Mouse (Mus musculus) ES-E14 (cell line): ENCODE measurements around the gene Drc7. TPM values are rescaled to one million over a fixed set of nuclear protein-coding genes. Genes with fewer than 3 reads are reported as not detected.

Experiments used
- DNase-seq: peaks from one replicate; pipeline ENCODE4 v3.0.0-alpha.2; 2013; ENCODE audit warnings: low read depth, low spot score
- H3K27ac ChIP-seq: 2 replicates; pipeline ENCODE4 v1.5.1; 2012; ENCODE audit warnings: low read depth, mild to moderate bottlenecking, low read length, moderate library complexity, mixed read lengths; ENCODE audit not compliant: poor library complexity, insufficient read depth, severe bottlenecking
- H3K36me3 ChIP-seq: 2 replicates; pipeline ENCODE4 v1.6.1; 2012; ENCODE audit warnings: mild to moderate bottlenecking, low read length, moderate library complexity, mixed read lengths; ENCODE audit not compliant: control insufficient read depth, poor library complexity, insufficient read depth, severe bottlenecking
- H3K4me1 ChIP-seq, 2 experiments: fragments of 150-350 bp in 1 of 2; sonication (generic) in 1 of 2; 2 replicates each; pipeline ENCODE4 v1.6.1; 2012; ENCODE audit warnings: low read length in 2 of 2, mild to moderate bottlenecking in 1 of 2, mixed read lengths in 1 of 2; ENCODE audit not compliant: control insufficient read depth in 2 of 2, insufficient read depth in 2 of 2, poor library complexity in 1 of 2
- H3K4me3 ChIP-seq, 2 experiments: fragments of 150-350 bp in 1 of 2; sonication (generic) in 1 of 2; 2 replicates each; pipeline ENCODE4 v1.5.1; 2012; ENCODE audit warnings: low read length in 2 of 2, low read depth in 1 of 2, mild to moderate bottlenecking in 1 of 2, mixed read lengths in 1 of 2; ENCODE audit not compliant: insufficient read depth in 1 of 2, poor library complexity in 1 of 2, severe bottlenecking in 1 of 2
- H3K9ac ChIP-seq: 2 replicates; pipeline ENCODE4 v1.6.1; 2012; ENCODE audit warnings: low read depth, mild to moderate bottlenecking, low read length, mixed read lengths; ENCODE audit not compliant: poor library complexity, insufficient read depth, severe bottlenecking
- H3K9me3 ChIP-seq: fragments of 150-350 bp; sonication (generic); 2 replicates; pipeline ENCODE4 v1.6.1; 2012; ENCODE audit warnings: low read depth, mild to moderate bottlenecking, low read length; ENCODE audit not compliant: control insufficient read depth, insufficient read depth
- CHD2 ChIP-seq: IDR thresholded peaks from 2 replicates; pipeline ENCODE4 v1.6.1; 2014; ENCODE audit warnings: mild to moderate bottlenecking, low read depth, low read length, inconsistent platforms
- HCFC1 ChIP-seq: IDR thresholded peaks from 2 replicates; pipeline ENCODE4 v1.6.1; 2012; ENCODE audit warnings: low read length, inconsistent platforms, borderline replicate concordance; ENCODE audit not compliant: insufficient read depth
- MAFK ChIP-seq: IDR thresholded peaks from 2 replicates; pipeline ENCODE4 v1.6.1; 2014; ENCODE audit warnings: mild to moderate bottlenecking, low read depth, low read length, inconsistent platforms; ENCODE audit not compliant: insufficient read depth
- ZC3H11A ChIP-seq: IDR thresholded peaks from 2 replicates; pipeline ENCODE4 v1.6.1; 2012; ENCODE audit warnings: low read depth, mild to moderate bottlenecking, inconsistent platforms, low read length, borderline replicate concordance
- ZNF384 ChIP-seq: IDR thresholded peaks from 2 replicates; pipeline ENCODE4 v1.6.1; 2012; ENCODE audit warnings: low read depth, low read length, inconsistent platforms
- in situ Hi-C, 2 experiments: fragments of 600-800 bp; cut with MboI; formaldehyde crosslinking; loops; one replicate each; pipeline ENCODE4 v1.15.1; 2025; ENCODE audit warnings: low sequenced_read_pairs in 2 of 2, inconsistent platforms in 1 of 2; ENCODE audit not compliant: unreplicated experiment in 2 of 2
- total RNA-seq: library from RNA; depleted of rRNA; stranded (reverse); fragments of 300-350 nt; gene quantifications from 2 replicates; pipeline ENCODE4 v1.2.3, GENCODE M21; 2012

Gene Drc7
- total RNA-seq, 1 experiment: 0.94 TPM

DNA sequence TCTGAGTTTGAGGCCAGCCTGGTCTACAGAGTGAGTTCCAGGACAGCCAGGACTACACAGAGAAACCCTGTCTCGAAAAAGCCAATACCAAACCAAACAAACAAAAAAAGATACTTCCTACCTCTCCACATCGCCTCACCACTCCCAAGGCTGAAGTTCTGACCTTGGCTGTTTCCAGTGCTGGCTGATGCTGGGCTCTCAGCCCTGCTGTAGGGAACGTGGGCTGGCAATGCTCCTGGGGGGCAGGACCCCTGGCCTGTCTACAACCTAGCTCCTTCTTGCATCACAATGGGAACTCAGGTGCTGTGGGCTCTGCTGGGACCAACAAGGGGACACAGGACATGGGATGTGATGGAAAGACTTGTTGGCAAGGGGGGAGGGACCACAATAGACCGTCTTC, 58.2 kb downstream of the Drc7 start:
- Histone ChIP-seq H3K27ac (no peak overlapping the region), H3K4me3 (no peak overlapping the region), H3K9me3 (no peaks in the 10 kb centered on the region), H3K4me1 (no peaks in the 10 kb centered on the region), H3K9ac (no peak overlapping the region), H3K36me3 (peaks cover 7% of the 10 kb centered on the region; the same call in 1 of the 2 replicates)
- DNase-seq: no peak
- in situ Hi-C loops: loop anchor here in 1 of 2 experiments (25.0 kb wide), 1 partner anchor 99 kb away; the partner anchor contains the start of gene Kifc3
- TF ChIP-seq MAFK: no peak
- no peak for TF ChIP-seq ZC3H11A
- TF ChIP-seq CHD2: no peak
- no peak for TF ChIP-seq ZNF384
- TF ChIP-seq HCFC1: no peak

DNA sequence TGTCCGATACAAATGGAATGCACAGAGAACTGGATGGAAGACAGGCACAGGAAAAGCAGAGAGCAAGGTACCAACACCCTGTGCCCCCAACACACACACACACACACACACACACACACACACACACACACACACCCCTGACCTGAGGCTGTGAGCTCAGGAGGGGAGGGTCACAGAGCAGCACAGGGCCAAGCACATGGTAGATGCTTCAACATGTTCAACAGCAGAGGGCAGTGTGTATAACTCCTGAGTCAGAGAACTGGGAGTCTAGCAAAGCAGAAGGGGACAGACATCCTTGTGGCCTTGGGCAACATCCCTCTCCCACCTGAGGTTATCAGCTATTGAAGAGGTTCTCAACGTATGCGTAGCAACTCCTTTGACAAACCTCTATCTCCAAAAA, 58.8 kb downstream of the Drc7 start:
- no peak for TF ChIP-seq ZNF384
- TF ChIP-seq ZC3H11A: peak; percentile 35; the same call in 1 of the 2 replicates
- TF ChIP-seq MAFK: no peak
- no peak for TF ChIP-seq HCFC1
- no peak for TF ChIP-seq CHD2
- DNase-seq: peak; percentile 33
- in situ Hi-C loops: loop anchor here in 1 of 2 experiments (25.0 kb wide), 1 partner anchor 99 kb away; the partner anchor contains the start of gene Kifc3
- no peak overlapping the region for H3K27ac ChIP-seq
- H3K4me3 ChIP-seq: no peak overlapping the region
- H3K4me1 ChIP-seq: no peaks in the 10 kb centered on the region
- peaks cover 7% of the 10 kb centered on the region; the same call in 1 of the 2 replicates for H3K36me3 ChIP-seq
- H3K9ac ChIP-seq: no peak overlapping the region
- H3K9me3 ChIP-seq: no peaks in the 10 kb centered on the region

DNA sequence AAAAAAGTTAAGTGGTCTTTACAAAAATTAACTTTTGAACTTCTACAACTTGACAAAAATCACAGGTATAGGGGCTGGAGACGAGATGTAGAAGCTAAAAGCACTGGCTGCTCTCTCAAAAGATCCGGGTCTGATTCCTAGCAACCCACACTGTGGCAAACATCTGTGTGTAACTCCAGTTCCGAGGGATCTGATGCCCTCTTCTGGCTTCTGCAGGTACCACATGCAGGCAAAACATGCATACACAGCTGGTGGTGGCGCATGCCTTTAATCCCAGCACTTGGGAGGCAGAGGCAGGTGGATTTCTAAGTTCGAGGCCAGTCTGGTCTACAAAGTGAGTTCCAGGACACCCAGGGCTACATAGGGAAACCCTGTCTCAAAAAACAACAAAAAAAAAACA, 68.6 kb downstream of the Drc7 start:
- Histone ChIP-seq H3K9me3 (no peaks in the 10 kb centered on the region), H3K36me3 (0 out of 2 replicates have a peak, but pooled peaks cover 3% of the 10 kb centered on the region), H3K4me1 (no peaks in the 10 kb centered on the region), H3K27ac (no peak overlapping the region), H3K4me3 (no peak overlapping the region), H3K9ac (no peak overlapping the region)
- in situ Hi-C loops: loop anchor here in 1 of 2 experiments (25.0 kb wide), 1 partner anchor 89 kb away; the partner anchor contains the start of gene Kifc3
- no peak for DNase-seq
- no peak for TF ChIP-seq CHD2
- no peak for TF ChIP-seq ZC3H11A
- no peak for TF ChIP-seq MAFK
- no peak for TF ChIP-seq ZNF384
- TF ChIP-seq HCFC1: no peak

DNA sequence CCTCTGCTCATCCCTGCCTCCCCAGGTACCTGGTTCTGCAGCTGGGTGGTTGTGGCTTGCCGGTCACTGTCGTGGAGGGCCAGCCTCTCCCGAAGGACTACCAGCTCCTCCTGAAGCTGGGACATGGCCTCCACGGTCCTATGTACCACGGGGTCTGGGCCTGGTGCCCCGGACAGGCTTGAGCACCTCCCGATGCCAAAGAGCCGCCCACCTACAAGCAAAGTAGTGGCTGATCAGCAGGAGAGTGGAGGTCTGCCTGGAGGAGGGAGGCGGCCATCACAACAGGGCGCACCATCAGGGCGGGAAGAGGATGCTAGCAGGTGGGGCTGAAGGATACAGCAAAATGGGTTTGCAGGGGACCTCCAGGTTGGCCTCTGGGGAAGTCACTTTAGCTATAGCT, 71.6 kb downstream of the Drc7 start:
- TF ChIP-seq HCFC1 (no peak), ZC3H11A (no peak), ZNF384 (no peak), CHD2 (no peak), MAFK (no peak)
- H3K27ac ChIP-seq: no peak overlapping the region
- in situ Hi-C loops: no loop called here
- H3K4me1 ChIP-seq: peaks cover 5 to 14% of the 10 kb centered on the region in 2 experiments
- H3K4me3 ChIP-seq: no peak overlapping the region
- H3K9me3 ChIP-seq: no peaks in the 10 kb centered on the region
- no peak overlapping the region for H3K9ac ChIP-seq
- 0 out of 2 replicates have a peak, but pooled peaks cover 3% of the 10 kb centered on the region for H3K36me3 ChIP-seq
- DNase-seq: no peak

DNA sequence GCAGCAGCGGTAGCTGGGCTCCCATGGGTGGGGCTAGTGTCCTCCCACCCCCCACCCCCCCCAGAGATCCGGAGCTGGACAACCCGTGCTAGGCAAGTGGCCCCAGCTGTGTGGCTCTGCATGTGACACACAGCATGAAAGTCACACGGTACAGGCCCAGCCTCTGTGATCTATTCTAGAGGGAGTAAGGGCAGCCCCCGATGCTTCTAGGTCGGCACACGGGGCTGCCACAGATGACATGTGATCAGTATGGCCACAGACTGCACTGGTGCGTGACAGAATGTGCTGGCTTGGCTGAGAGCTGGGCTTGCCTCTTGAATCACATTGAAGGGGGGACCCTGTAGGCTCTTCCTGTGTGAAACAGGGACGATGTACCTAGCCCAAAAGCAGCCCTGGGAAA, 72.8 kb downstream of the Drc7 start:
- TF ChIP-seq ZC3H11A: no peak
- no peak for TF ChIP-seq HCFC1
- no peak for TF ChIP-seq MAFK
- TF ChIP-seq ZNF384: no peak
- TF ChIP-seq CHD2: no peak
- Histone ChIP-seq H3K9me3 (no peaks in the 10 kb centered on the region), H3K4me3 (no peak overlapping the region), H3K27ac (no peak overlapping the region), H3K4me1 (peaks cover 10 to 16% of the 10 kb centered on the region in 2 experiments), H3K9ac (no peak overlapping the region), H3K36me3 (0 out of 2 replicates have a peak, but pooled peaks cover 3% of the 10 kb centered on the region)
- in situ Hi-C loops: no loop called here
- no peak for DNase-seq
